Mouse (Mus musculus) embryonic facial prominence, embryonic 14.5 days (tissue): ENCODE results near the gene Nsd2. TPM values are rescaled to one million over a fixed set of nuclear protein-coding genes. Genes with fewer than 3 reads are reported as not detected.
"Not testable (repeated sequence)": the region's sequence is repeated elsewhere in the genome, so short reads cannot be mapped to it uniquely, and the experiment has no call there.

Experiments used
- ATAC-seq: fragments of 200-750 bp; cut with Nextera tagmentation; 2 replicates; pipeline ENCODE4 v1.8.0; 2017; ENCODE audit warnings: low read depth, moderate number of reproducible peaks, moderate TSS enrichment
- DNase-seq: peaks from one replicate; pipeline ENCODE4 v3.0.0-alpha.2; 2015; ENCODE audit warnings: low spot score
- H3K27ac ChIP-seq: fragments of 300-500 bp; sonication (generic); replicated peaks from 2 replicates; pipeline ENCODE4 v1.5.1; 2014; ENCODE audit warnings: low read depth, mild to moderate bottlenecking, low read length, moderate library complexity
- H3K27me3 ChIP-seq: fragments of 300-500 bp; sonication (generic); replicated peaks from 2 replicates; pipeline ENCODE4 v1.6.1; 2014; ENCODE audit warnings: low read length; ENCODE audit not compliant: control insufficient read depth, insufficient read depth
- H3K36me3 ChIP-seq: fragments of 300-500 bp; sonication (generic); 2 replicates; pipeline ENCODE4 v1.6.1; 2014; ENCODE audit warnings: low read length, mixed read lengths; ENCODE audit not compliant: control insufficient read depth, insufficient read depth
- H3K4me1 ChIP-seq: fragments of 300-500 bp; sonication (generic); 2 replicates; pipeline ENCODE4 v1.6.1; 2014; ENCODE audit warnings: antibody characterized with exemption, low read length; ENCODE audit not compliant: control insufficient read depth, insufficient read depth
- H3K4me2 ChIP-seq: fragments of 300-500 bp; sonication (generic); 2 replicates; pipeline ENCODE4 v1.6.1; 2014; ENCODE audit warnings: low read depth, mild to moderate bottlenecking, low read length, moderate library complexity, mixed read lengths
- H3K4me3 ChIP-seq: fragments of 300-500 bp; sonication (generic); 2 replicates; pipeline ENCODE4 v1.5.1; 2014; ENCODE audit warnings: low read depth, mild to moderate bottlenecking, low read length
- H3K9ac ChIP-seq: fragments of 300-500 bp; sonication (generic); 2 replicates; pipeline ENCODE4 v1.6.1; 2014; ENCODE audit warnings: low read depth, mild to moderate bottlenecking, low read length, moderate library complexity, mixed read lengths
- H3K9me3 ChIP-seq: fragments of 300-500 bp; sonication (generic); 2 replicates; pipeline ENCODE4 v1.6.1; 2016; ENCODE audit warnings: low read length; ENCODE audit not compliant: control insufficient read depth
- WGBS: fragments of 180-500 bp; shearing (Covaris S2); extraction: QIAGEN DNeasy Blood & Tissue Kit; methylation state at CpG from one replicate; pipeline ENCODE4 v1.1.7; 2014; 5-methylcytosine and 5-hydroxymethylcytosine counted together
- polyA plus RNA-seq: library from polyadenylated mRNA; unstranded; fragments of >200 nt; fragmentation: Nextera tagmentation; extraction: Ambion mirVana; gene quantifications from 2 replicates; pipeline ENCODE4 v1.2.1, GENCODE M21; 2014

Nsd2 gene
- polyA plus RNA-seq, 1 experiment from 2014 or later: 40.4 TPM

DNA sequence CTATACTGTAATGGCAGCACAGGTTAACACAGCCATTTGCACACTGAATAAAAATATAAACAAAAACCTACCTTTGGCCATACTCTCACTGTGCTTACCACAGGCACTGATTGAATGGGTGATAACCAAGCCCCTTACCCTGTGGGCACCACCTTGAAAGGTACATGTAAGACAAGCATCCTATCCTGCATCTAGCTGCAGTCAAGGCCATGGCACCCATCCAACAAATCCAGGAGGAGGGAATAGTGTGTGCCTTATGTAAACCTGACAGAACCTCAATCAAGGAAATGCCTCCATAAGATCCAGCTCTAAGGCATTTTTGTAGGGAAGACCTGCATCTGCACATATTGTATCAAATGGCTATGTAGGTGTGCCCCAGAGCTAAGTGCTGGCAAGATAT, 105.6 kb downstream of the Nsd2 start:
- peaks cover 55% of the 10 kb centered on the region for H3K36me3 ChIP-seq
- DNase-seq (no peak), ATAC-seq (no peak)
- H3K27ac ChIP-seq: no peak overlapping the region
- peaks cover 10% of the 10 kb centered on the region; the same call in 1 of the 2 replicates for H3K9me3 ChIP-seq
- no peak overlapping the region for H3K4me3 ChIP-seq
- H3K4me2 ChIP-seq: no peak overlapping the region
- no peaks in the 10 kb centered on the region for H3K4me1 ChIP-seq
- no peak overlapping the region for H3K9ac ChIP-seq
- H3K27me3 ChIP-seq: no peaks in the 10 kb centered on the region

DNA sequence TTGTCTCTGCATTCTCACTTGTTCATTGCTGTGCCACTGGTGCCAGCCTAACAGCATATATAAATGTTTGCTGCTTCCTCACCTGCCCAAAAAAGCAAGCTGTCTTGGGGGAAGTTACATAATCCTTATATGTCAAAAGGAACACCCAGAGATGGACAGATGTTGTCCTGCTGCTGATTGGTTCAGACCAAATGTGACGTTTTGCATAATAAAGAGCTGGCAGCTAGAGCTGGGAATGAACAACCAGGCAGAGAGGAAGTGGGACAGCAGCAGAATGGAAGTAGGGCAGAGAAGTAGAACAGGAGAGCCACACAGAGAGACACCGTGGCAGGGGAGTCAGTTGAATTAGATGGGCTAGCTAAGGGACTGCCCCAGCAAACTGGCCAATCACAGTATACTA, 111.9 kb downstream of the Nsd2 start:
- no peak for DNase-seq
- Histone ChIP-seq H3K4me3 (no peak overlapping the region), H3K27ac (no peak overlapping the region), H3K4me2 (no peak overlapping the region), H3K9ac (no peak overlapping the region), H3K9me3 (peaks cover 10% of the 10 kb centered on the region; the same call in 1 of the 2 replicates), H3K36me3 (peaks cover 39% of the 10 kb centered on the region), H3K4me1 (peaks cover 17% of the 10 kb centered on the region), H3K27me3 (no peaks in the 10 kb centered on the region)
- ATAC-seq: no peak
- WGBS: 89% methylated on average over 2 of the region's 2 CpGs

DNA sequence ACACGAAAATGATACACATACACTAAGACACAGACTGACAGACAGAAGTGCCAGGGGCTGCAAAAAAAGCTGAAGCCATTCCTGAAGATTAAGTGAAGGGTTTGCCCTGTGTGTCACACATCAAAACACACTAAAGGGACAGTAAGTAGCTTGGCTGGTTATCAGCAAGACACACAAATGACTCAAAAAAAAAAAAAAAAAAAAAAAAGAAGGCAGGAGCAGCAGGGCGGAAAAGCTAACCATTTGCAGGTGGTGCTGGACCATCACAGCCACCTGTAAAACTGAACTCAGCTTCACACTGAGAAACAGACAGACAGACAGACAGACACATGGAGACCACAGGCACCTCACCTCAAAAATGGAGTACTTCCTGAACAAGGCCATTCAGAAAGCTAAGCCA, 113.6 kb downstream of the Nsd2 start:
- Histone ChIP-seq H3K9me3 (peaks cover 11% of the 10 kb centered on the region; the same call in 1 of the 2 replicates), H3K9ac (no peak overlapping the region), H3K27ac (no peak overlapping the region), H3K4me2 (peak overlapping the region; percentile 52), H3K27me3 (no peaks in the 10 kb centered on the region), H3K4me1 (peaks cover 18% of the 10 kb centered on the region), H3K4me3 (peak overlapping the region; percentile 78; the same call in 1 of the 2 replicates), H3K36me3 (peaks cover 24% of the 10 kb centered on the region)
- WGBS: 86% methylated on average over 2 of the region's 2 CpGs
- ATAC-seq (no peak), DNase-seq (no peak)

DNA sequence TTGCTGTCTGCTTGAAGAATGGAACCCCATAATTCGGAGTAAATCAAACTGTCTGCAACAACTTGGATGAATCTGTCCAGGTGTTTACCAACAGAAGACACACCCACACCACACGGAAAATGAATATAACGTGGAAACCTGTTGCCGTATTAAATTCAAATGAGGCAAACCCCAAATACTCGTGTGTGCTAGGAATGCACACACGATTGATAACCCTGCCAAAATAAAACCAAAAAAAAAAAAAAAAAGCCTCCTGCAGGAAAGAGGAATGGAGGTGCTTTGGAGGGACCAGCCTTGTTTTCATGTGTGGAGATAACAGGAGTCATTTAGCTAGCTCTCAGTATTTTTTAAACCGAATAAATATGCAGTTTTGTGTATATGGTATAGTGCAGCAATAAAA, 114.4 kb downstream of the Nsd2 start:
- H3K9ac ChIP-seq: peak overlapping the region; percentile 89; the same call in 1 of the 2 replicates
- no peaks in the 10 kb centered on the region for H3K27me3 ChIP-seq
- peak overlapping the region; percentile 78 for H3K4me3 ChIP-seq
- WGBS: 80% methylated on average over 7 of the region's 7 CpGs
- DNase-seq (no peak), ATAC-seq (no peak)
- H3K36me3 ChIP-seq: peaks cover 18% of the 10 kb centered on the region
- peak overlapping the region; percentile 52 for H3K4me2 ChIP-seq
- H3K9me3 ChIP-seq: peaks cover 12% of the 10 kb centered on the region; the same call in 1 of the 2 replicates
- H3K27ac ChIP-seq: no peak overlapping the region
- H3K4me1 ChIP-seq: peaks cover 18% of the 10 kb centered on the region

DNA sequence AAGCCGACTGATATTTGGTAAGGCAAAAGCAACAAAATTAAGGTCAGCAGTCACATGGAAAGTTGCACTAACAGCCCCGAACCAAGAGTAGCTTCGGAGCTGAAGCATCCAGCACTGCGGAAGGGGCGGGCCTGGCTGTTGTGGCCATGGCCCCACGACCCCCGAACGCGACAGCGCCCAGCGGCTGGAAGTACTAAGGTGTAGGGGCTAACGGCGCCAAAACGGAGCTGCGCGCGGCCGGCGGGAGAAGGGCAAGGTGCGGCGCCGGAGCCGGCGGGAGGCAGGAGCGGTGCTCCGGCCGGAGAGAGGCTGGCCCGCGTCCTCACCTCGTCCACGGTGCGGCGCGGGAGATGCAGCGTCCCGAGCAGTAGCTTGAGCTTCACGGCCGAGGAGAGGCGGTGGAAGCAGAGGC, 115.2 kb downstream of the Nsd2 start:
- DNase-seq (peak; percentile 44), ATAC-seq (peak; percentile 65)
- Histone ChIP-seq H3K4me3 (peak overlapping the region; percentile 78), H3K27me3 (no peaks in the 10 kb centered on the region), H3K9ac (peak overlapping the region; percentile 89), H3K4me2 (peak overlapping the region; percentile 52), H3K27ac (peak overlapping the region; percentile 91), H3K4me1 (peaks cover 18% of the 10 kb centered on the region), H3K36me3 (peaks cover 17% of the 10 kb centered on the region; the same call in 1 of the 2 replicates), H3K9me3 (peaks cover 12% of the 10 kb centered on the region; the same call in 1 of the 2 replicates)
- WGBS: under 1% methylated on average over 22 of the region's 39 CpGs

DNA sequence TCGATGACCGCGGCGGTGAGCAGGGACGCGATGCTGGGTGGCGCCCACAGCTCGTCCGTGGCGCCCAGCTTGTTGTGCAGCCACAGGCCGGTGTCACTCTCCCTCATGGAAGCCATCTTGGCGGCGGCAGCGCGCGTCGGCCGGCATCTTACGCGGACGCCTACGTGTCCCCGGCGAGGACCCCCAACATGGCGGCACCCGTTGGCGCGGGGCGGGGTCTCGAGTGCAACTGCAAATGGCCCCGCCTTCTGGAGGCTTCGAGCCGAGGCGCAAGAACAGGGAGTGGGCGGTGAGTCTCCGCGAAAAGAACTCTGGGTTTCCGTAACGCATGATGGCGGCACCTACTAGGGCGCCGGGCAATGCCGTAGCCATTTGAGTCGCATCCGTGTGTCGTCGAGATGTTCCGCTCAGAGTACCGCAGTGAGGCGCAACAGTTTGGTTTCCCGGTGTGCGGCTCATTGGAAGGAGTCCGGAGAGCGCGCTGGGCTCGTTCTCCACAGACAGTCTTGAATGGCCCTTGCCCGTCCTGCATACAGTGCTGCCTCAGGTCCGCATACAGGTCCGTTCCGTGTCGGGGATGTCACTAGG, 115.7 kb downstream of the Nsd2 start, which contains the start of gene Nelfa:
Nelfa (minus strand) TSS at position 294 of the 588 bp plus-strand sequence.
- Histone ChIP-seq H3K4me3 (peak within 1 kb of the TSS; percentile 78), H3K9me3 (peaks cover 17% of the 10 kb centered on the region; the same call in 1 of the 2 replicates), H3K27ac (peak within 1 kb of the TSS; percentile 91), H3K4me1 (peaks cover 18% of the 10 kb centered on the region), H3K36me3 (peaks cover 17% of the 10 kb centered on the region; the same call in 1 of the 2 replicates), H3K9ac (peak within 1 kb of the TSS; percentile 89), H3K27me3 (no peaks in the 10 kb centered on the region), H3K4me2 (peak within 1 kb of the TSS; percentile 68)
- WGBS: under 1% methylated on average over 39 of the region's 61 CpGs
- DNase-seq: peak; percentile 100
- peak; percentile 98 for ATAC-seq

DNA sequence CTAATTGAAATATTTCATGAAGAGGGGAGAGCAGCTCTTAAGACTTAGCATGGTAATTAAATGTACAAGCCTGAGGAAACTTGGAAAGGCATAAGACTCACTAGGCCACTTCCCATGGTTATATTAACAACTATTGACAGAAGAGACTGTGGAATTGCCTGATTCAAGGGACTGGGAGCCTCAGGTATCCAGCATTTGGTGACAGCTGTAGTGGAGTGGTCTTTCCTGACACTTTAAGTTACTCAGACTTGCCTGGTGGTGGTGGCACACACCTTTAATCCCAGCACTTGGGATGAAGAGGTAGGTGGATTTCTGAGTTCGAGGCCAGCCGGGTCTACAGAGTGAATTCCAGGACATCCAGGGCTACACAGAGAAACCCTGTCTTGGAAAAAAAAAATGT, 116.7 kb downstream of the Nsd2 start:
- Histone ChIP-seq H3K27ac (no peak overlapping the region), H3K9ac (peak overlapping the region; percentile 69; the same call in 1 of the 2 replicates), H3K27me3 (no peaks in the 10 kb centered on the region), H3K4me1 (peaks cover 18% of the 10 kb centered on the region), H3K4me2 (peak overlapping the region; percentile 68), H3K4me3 (peak overlapping the region; percentile 78), H3K9me3 (peaks cover 26% of the 10 kb centered on the region), H3K36me3 (peaks cover 16% of the 10 kb centered on the region; the same call in 1 of the 2 replicates)
- no peak for DNase-seq
- 97% methylated on average over 2 of the region's 2 CpGs for WGBS
- ATAC-seq: no peak

DNA sequence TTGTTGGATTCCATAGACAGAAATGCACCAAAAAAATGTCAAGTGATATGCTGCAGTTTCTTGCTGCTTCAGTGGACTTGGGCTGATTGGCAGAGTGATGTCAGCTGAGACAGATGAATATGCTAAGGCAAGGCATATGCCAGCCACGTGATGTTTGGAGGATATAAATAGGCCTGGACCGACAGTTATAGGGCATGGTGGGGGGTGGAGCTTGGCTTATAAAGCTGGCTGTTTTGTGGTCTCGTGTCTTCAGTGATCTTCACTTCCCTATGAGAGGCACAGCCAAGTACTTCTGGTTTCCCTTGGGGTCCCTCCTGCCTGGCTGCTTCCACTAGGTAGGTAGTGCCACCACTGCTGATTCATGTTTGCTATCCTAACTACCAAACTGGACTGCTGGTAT, 117.9 kb downstream of the Nsd2 start:
- H3K9ac ChIP-seq: no peak overlapping the region
- H3K4me2 ChIP-seq: no peak overlapping the region
- no peak for ATAC-seq
- H3K4me1 ChIP-seq: peaks cover 18% of the 10 kb centered on the region
- WGBS: 68% methylated on average over 3 of the region's 3 CpGs
- peaks cover 9% of the 10 kb centered on the region; the same call in 1 of the 2 replicates for H3K36me3 ChIP-seq
- no peak overlapping the region for H3K27ac ChIP-seq
- no peak overlapping the region for H3K4me3 ChIP-seq
- peak; percentile 25 for DNase-seq
- H3K9me3 ChIP-seq: peaks cover 36% of the 10 kb centered on the region
- no peaks in the 10 kb centered on the region for H3K27me3 ChIP-seq

DNA sequence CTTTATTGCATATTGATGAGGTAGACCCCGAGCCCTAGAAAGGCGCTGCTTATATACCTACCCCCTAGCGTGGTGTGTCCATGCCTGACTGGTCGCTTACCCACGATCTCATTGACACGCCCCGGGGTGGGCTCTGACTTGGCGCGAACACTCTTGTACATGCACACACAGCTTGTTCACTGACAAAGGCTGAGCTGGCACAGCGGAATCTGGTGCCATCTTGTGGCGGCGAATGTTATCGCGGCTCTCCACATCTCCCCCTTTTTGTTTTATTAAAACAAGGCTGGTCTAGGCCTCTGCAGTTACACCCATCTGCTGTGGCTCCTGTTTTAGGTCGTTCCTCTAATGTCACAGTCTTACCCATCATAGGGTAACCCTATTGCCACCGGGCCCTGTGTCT, 126.5 kb downstream of the Nsd2 start:
- not testable (repeated sequence) for H3K27me3 ChIP-seq, H3K36me3 ChIP-seq, H3K4me1 ChIP-seq, H3K9ac ChIP-seq, ATAC-seq, H3K27ac ChIP-seq, DNase-seq, H3K4me2 ChIP-seq, H3K4me3 ChIP-seq
- 92% methylated on average over 16 of the region's 16 CpGs for WGBS
- H3K9me3 ChIP-seq: peaks cover 32% of the 10 kb centered on the region
